Mouse (Mus musculus) lung, embryonic 14.5 days (tissue): ENCODE measurements at regions not wholly inside any gene's neighbourhood (a gene's known extent, or its start where the extent isn't known, plus 50 kb on each side); places are given as distances from the start of the nearest gene placed in this dataset.

Experiments used
- ATAC-seq: fragments of 200-750 bp; cut with Nextera tagmentation; 2 replicates; pipeline ENCODE4 v1.8.0; 2017; ENCODE audit warnings: mild to moderate bottlenecking, moderate TSS enrichment, moderate library complexity; ENCODE audit not compliant: insufficient read depth
- DNase-seq: peaks from one replicate; pipeline ENCODE4 v3.0.0-alpha.2; 2015
- H3K27ac ChIP-seq: fragments of 300-500 bp; sonication (generic); 2 replicates; pipeline ENCODE4 v1.5.1; 2014; ENCODE audit warnings: low read depth, mild to moderate bottlenecking, moderate library complexity
- H3K27me3 ChIP-seq: fragments of 300-500 bp; sonication (generic); 2 replicates; pipeline ENCODE4 v1.6.1; 2014; ENCODE audit warnings: low read length, control low read depth; ENCODE audit not compliant: insufficient read depth
- H3K36me3 ChIP-seq: fragments of 300-500 bp; sonication (generic); 2 replicates; pipeline ENCODE4 v1.6.1; 2014; ENCODE audit warnings: control low read depth; ENCODE audit not compliant: insufficient read depth
- H3K4me1 ChIP-seq: fragments of 300-500 bp; sonication (generic); 2 replicates; pipeline ENCODE4 v1.6.1; 2014; ENCODE audit warnings: antibody characterized with exemption, control low read depth; ENCODE audit not compliant: insufficient read depth
- H3K4me2 ChIP-seq: fragments of 300-500 bp; sonication (generic); 2 replicates; pipeline ENCODE4 v1.6.1; 2014; ENCODE audit warnings: mild to moderate bottlenecking
- H3K4me3 ChIP-seq: fragments of 300-500 bp; sonication (generic); 2 replicates; pipeline ENCODE4 v1.5.1; 2014; ENCODE audit warnings: low read depth, low read length
- H3K9ac ChIP-seq: fragments of 300-500 bp; sonication (generic); 2 replicates; pipeline ENCODE4 v1.6.1; 2014
- H3K9me3 ChIP-seq: fragments of 300-500 bp; sonication (generic); 2 replicates; pipeline ENCODE4 v1.6.1; 2016; ENCODE audit warnings: low read depth, low read length, control low read depth
- CTCF ChIP-seq: IDR thresholded peaks from 2 replicates; pipeline ENCODE4 v1.5.1; 2016; ENCODE audit warnings: antibody characterized with exemption, low read depth
- WGBS: fragments of 180-500 bp; shearing (Covaris S2); extraction: QIAGEN DNeasy Blood & Tissue Kit; methylation state at CpG from one replicate; pipeline ENCODE4 v1.1.7; 2014; 5-methylcytosine and 5-hydroxymethylcytosine counted together

- no peak for TF ChIP-seq CTCF
- H3K36me3 ChIP-seq = no peaks in the 10 kb centered on the region
- ATAC-seq (no peak), DNase-seq (no peak)
- H3K9ac ChIP-seq = no peak overlapping the region
- no peak overlapping the region for H3K27ac ChIP-seq
- no peaks in the 10 kb centered on the region for H3K4me1 ChIP-seq
- no peak overlapping the region for H3K4me3 ChIP-seq
- H3K9me3 ChIP-seq = no peaks in the 10 kb centered on the region
- H3K4me2 ChIP-seq = no peak overlapping the region
- 44% methylated on average over 7 of the region's 7 CpGs for WGBS
- H3K27me3 ChIP-seq = no peaks in the 10 kb centered on the region
Measured at GRCm38 (mm10) chr2:106427237-106427636, 265.8 kb upstream of the Mpped2 start.

DNA sequence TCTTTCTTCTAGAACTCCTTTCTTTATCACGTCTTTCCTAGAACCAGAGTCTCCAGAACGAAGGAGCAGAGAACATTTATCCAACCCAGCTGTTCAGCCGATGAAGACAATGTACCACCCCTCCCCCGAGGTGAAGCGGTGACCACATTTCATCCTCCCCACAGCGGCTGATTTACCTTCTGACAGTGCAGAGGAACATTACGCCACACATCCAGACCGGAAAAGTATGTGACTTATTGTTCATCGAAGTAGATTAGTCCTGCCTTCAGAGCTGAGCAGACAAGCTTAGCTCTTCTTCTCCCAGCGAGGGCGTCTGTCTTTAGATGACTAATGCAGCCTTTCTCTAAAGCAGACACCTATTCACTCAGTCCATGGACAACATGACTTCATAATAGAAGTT, 264.2 kb upstream of the Mpped2 start:
- Histone ChIP-seq H3K36me3 (no peaks in the 10 kb centered on the region), H3K4me3 (no peak overlapping the region), H3K4me2 (no peak overlapping the region), H3K27ac (no peak overlapping the region), H3K9ac (no peak overlapping the region), H3K4me1 (no peaks in the 10 kb centered on the region), H3K9me3 (no peaks in the 10 kb centered on the region), H3K27me3 (no peaks in the 10 kb centered on the region)
- 30% methylated on average over 11 of the region's 11 CpGs for WGBS
- ATAC-seq = no peak
- no peak for TF ChIP-seq CTCF
- DNase-seq = no peak

DNA sequence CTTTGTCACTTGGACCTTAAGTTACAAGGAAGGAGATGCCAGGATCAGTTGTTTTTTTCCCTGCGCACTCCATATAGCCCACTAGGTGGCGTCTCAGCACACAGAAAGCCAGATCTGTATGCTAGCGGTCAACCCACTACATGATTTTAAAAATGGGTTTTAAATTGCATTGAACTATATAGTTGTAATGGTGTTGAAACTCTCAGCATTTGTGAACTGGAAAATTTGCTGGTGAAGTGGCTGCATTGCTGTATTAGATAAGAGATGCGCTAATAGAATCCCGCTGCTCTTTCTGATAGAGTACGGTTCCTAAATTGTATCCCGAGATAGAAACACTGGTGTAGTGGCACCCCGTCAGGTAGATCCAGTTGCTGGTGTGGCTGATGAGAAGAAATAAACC, 261.9 kb upstream of the Mpped2 start:
- ATAC-seq (peak; percentile 79), DNase-seq (peak; percentile 90)
- H3K27me3 ChIP-seq = no peaks in the 10 kb centered on the region
- 31% methylated on average over 8 of the region's 8 CpGs for WGBS
- H3K36me3 ChIP-seq = no peaks in the 10 kb centered on the region
- H3K27ac ChIP-seq = no peak overlapping the region
- no peak overlapping the region for H3K9ac ChIP-seq
- H3K4me3 ChIP-seq = no peak overlapping the region
- TF ChIP-seq CTCF = peak; percentile 92
- peak overlapping the region; percentile 25; the same call in 1 of the 2 replicates for H3K4me2 ChIP-seq
- H3K9me3 ChIP-seq = no peaks in the 10 kb centered on the region
- H3K4me1 ChIP-seq = no peaks in the 10 kb centered on the region

GRCm38 (mm10) chr2:106431637-106432199, 261.4 kb upstream of the Mpped2 start:
- no peak for TF ChIP-seq CTCF
- Histone ChIP-seq H3K4me2 (peak overlapping the region; percentile 25; the same call in 1 of the 2 replicates), H3K4me3 (no peak overlapping the region), H3K9me3 (no peaks in the 10 kb centered on the region), H3K9ac (no peak overlapping the region), H3K27me3 (no peaks in the 10 kb centered on the region), H3K27ac (no peak overlapping the region), H3K36me3 (no peaks in the 10 kb centered on the region), H3K4me1 (no peaks in the 10 kb centered on the region)
- ATAC-seq (0 out of 2 replicates have a peak, but pooled peaks have one; percentile 12), DNase-seq (no peak)
- 19% methylated on average over 9 of the region's 9 CpGs for WGBS

DNA sequence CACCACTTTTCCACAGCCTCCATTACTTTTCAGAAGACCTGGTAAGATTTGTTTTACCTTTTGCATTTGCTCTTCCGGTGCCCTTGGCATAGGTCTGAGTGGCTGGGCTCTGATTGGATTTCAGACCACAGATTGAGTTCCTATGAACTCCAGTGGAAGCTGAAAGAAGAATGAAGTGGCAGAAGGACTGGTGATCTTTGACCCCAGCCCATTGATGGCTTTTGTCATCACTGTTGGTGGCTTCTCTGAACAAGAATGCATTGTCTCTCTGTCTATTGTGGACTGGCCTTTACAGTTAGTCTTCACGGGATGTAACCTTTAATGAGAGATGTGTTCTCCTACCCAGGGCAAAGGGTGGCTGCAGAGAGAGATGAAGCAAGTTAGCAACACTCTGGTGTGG, 256.9 kb upstream of the Mpped2 start:
- Histone ChIP-seq H3K9me3 (no peaks in the 10 kb centered on the region), H3K27me3 (no peaks in the 10 kb centered on the region), H3K4me2 (no peak overlapping the region), H3K4me3 (no peak overlapping the region), H3K9ac (no peak overlapping the region), H3K4me1 (no peaks in the 10 kb centered on the region), H3K27ac (no peak overlapping the region), H3K36me3 (no peaks in the 10 kb centered on the region)
- WGBS = 79% methylated on average over 2 of the region's 2 CpGs
- DNase-seq = no peak
- no peak for ATAC-seq
- no peak for TF ChIP-seq CTCF

DNA sequence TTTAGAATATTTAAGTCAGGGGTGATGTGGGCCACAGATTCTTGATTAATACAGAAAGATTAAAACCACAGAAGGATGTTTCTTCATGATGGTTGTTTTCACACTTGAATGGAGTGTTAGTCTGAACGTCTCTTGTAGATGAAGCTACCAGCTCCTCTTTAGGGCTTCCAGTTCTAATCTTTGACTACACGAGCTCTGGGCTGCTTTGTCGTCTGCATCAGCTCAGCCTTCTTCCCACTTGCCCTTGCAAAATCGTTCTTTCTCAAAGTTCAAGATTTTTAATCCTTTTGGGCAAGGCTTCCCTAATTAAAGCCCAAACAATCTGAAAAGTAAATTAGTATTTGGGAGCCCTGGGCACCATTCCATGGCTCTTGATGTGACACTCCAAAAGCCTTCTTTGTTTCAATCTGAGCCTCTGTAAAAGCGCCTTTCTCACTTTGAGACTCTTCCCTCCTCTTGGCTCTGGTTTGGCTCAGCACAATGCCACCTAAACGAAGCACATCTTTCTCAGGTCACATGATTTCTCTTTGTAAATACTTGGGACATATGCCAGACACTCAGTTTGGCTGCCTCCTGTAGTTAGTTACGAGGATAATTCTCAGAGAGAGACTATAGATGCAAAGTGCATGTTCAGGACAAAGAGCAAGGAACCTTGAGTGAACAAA, 238.6 kb upstream of the Mpped2 start:
- ATAC-seq (no peak), DNase-seq (no peak)
- no peaks in the 10 kb centered on the region for H3K4me1 ChIP-seq
- H3K9ac ChIP-seq = no peak overlapping the region
- H3K4me2 ChIP-seq = no peak overlapping the region
- no peak overlapping the region for H3K27ac ChIP-seq
- 70% methylated on average over 7 of the region's 7 CpGs for WGBS
- no peak for TF ChIP-seq CTCF
- no peaks in the 10 kb centered on the region for H3K27me3 ChIP-seq
- H3K4me3 ChIP-seq = no peak overlapping the region
- no peaks in the 10 kb centered on the region for H3K36me3 ChIP-seq
- H3K9me3 ChIP-seq = no peaks in the 10 kb centered on the region

GRCm38 (mm10) chr2:106455039-106455438, 238.0 kb upstream of the Mpped2 start:
- Histone ChIP-seq H3K9me3 (no peaks in the 10 kb centered on the region), H3K4me2 (no peak overlapping the region), H3K4me3 (no peak overlapping the region), H3K4me1 (no peaks in the 10 kb centered on the region), H3K9ac (no peak overlapping the region), H3K27ac (no peak overlapping the region), H3K36me3 (no peaks in the 10 kb centered on the region), H3K27me3 (no peaks in the 10 kb centered on the region)
- DNase-seq (no peak), ATAC-seq (no peak)
- TF ChIP-seq CTCF = no peak
- 78% methylated on average over 4 of the region's 4 CpGs for WGBS
